Mouse (Mus musculus) left cerebral cortex, adult 8-10 months (tissue): Measurements from ENCODE around the gene Fam196a. TPM values are rescaled to one million over a fixed set of nuclear protein-coding genes. Genes with fewer than 3 reads are reported as not detected.
A peak's percentile ranks its signal among the peaks of the same experiment; 100 is the strongest.

ENCODE experiments used
- DNase-seq, 2 experiments: peaks; one replicate each; pipeline ENCODE4 v3.0.0; 2022; ENCODE audit warnings: low spot score in 2 of 2
- total RNA-seq, 4 experiments: library from RNA; stranded (reverse); gene quantifications; 2 replicates each; pipeline ENCODE4 v1.2.4; 2022

The Fam196a gene
- 10 to 100 TPM; 13.3 to 16.9 (median 14.6) TPM for total RNA-seq

DNA sequence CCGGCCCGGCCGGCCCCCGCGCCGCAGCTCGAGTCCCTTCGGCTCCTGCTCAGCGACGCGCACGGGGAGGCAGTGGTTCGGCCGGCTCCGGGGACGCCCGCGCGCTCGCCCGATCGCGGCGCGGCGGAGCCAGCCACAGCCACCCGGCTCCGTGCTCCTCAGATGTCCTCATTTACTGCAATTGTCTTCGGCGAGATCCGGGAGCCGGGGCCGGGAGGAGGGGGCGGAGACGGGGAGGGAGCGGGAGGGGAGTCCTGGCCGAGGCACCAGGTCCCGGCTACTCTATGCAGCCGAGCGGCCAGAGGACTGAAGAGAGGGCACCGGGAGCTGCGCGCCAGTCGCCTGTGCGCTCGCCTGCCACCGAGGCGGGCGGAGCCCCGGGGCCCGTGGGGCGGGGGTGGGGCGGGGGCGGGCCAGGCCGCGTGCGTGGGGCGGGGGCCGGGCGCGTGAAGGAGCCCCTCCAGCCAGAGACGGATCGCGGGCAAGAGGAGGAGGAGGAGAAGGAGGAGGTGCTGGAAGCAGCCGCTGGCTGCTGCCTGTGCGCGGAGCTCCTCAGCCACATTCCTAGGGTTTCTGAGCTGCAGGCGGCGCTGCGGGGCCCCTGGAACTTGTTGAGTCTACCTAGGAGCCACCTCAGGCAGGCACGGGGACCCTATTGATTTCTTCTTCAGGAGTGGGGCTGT lies at the start of gene Fam196a:
TSS of gene Fam196a (minus strand) at position 504 of the 683 bp plus-strand sequence.
- DNase-seq, result peak; percentile 61 to 74

DNA sequence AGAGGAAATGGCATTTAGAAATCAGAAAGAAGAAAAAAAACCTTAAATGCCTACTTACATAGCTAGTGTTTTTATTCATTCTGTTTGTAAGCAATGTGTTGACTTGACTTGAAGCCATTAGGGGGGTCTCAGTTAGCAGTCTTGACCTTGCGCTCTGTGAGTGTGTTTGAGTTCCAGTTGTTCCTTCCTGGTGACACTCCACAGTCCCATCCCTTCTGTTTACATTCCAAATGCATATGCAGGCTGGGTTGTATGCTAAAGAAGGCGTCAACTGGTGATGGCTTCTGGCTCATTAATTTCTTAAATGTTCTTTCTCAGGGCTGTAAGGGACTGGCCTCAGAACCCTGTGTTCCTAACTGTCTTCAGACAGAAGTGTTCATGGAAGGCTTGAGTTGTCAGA lies 23.4 kb upstream of the Fam196a start:
- no peak for DNase-seq

DNA sequence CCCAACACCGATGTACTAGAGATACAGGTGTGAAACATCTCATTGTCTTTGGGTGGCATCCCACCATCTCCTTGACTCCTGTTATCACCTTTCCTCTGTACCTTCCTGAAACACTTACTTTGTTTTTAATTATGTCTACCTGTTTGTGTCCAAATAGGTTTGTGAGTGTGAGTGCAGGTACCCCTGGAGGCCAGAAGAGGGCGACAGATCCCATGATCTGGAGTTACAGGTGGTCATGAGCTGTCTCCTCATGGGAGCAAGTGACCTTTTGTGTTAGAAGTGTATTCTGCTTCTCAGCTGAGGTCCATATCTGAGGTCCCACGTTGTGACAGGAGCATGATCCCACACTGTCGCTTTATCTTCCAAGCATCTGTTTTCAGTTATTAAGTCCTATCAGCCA lies 22.6 kb upstream of the Fam196a start:
- no peak for DNase-seq

DNA sequence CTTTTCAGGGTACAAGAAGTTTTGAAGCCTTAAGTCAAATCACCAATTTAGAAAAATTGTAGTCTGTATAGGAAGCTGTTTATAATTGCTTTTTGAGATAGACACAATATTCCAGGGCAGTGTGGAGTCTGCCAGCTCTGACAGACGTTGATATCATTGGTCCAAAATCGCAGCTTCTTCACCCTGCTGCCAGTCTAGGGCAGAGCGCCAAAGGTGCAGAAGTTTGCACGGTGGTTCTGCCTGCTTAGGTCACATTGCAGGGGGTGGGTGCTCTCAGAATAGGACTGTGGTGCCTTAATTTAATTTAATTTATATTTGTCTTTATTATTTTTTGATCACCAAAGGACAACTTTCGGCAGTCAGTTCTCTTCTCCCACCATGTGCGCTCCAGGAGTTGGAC lies 20.9 kb upstream of the Fam196a start:
- DNase-seq, result no peak

DNA sequence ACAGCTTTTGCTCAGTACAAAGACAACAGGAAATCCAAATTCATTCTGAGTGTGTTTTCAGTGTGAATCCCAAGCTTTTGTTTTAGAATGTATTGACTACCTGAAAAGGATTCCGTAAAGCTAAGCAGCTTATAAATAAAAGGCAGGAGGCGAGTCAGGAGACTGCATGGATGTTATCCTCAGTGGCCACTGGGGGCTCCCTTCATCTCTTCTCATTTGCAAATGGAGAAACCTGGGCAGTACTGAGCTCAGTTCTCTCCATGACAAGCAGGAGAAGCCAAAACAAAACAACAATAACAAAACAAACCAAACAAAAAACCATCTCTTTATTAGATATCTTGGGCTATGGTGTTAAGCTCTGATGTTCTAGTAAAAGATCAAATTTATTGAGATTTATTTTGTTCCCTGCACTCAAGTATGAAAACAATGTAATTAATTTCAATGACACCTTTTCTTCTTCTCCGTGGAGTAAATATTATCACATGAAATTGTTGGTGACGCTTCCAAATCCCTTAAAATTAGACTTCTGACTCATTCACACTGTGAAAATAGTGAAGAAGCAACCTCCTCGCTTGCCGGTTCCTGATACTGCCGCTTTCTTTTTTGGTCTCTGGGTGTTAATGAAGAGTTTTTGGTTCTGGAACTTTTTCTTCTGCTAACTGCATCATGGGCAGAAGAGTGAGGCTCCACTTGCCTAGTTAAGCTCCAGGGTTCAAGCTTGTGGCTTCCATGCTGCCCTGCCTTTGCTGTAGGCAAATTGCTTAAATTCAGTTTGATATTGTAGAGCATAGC lies 7.9 kb upstream of the Fam196a start:
- DNase-seq, result no peak

DNA sequence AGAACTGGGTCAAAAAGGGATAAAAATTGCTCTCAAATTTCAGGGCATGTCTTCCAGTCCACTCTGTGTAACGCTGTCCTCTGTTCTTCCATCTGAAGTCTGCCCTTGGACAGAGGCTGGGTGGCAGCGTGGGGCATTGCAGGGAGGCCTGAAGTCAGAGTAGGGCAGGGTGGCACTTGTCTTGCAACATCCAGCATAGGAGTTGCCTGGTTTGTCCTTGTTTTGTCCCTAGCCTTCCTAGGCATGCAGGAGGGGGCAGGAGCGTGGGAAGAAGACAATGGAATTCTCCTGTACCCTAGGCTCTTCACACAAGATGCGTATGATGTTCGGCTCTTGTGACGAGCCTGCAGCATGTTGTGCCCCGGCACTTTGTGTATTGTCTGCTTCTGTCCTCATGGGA lies 5.5 kb upstream of the Fam196a start:
- DNase-seq, result no peak

DNA sequence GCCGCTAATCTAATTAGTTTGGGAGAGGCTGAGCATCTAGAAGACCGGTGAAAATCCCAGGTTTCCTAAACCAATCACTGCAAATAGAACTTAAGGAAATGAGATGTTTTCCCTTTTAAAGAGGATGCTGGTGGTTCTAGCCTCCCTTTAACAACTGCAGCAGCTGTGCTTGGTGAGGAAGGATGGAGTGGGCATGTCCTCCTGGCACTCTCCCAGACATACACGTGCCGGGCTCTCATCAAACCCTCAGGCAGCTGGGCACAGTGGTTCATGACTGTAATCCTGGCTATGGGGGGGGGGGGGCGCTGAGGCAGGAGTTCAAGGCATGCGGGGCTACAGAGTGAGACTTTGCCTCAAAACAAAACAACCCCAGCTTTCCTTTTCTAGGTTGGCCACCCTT lies 4.8 kb upstream of the Fam196a start:
- DNase-seq, result no peak

DNA sequence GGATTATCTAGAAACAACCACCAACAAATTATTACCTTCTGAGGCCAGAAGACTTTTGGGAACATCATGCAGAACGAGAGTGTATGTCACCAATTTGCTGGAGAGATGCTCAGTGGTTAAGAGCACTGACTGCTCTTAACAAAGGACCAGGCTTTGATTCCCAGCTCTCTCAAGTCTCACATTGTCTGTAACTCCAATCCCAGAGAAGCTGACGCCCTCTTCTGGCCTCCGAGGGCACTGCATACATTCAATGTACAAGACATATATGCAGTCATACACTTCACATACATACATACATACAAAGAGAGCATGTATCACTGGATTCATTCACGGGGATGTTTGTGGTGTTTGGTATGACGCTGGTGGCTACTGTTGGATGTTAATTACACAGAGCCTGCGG lies 3.7 kb upstream of the Fam196a start:
- DNase-seq, result no peak

DNA sequence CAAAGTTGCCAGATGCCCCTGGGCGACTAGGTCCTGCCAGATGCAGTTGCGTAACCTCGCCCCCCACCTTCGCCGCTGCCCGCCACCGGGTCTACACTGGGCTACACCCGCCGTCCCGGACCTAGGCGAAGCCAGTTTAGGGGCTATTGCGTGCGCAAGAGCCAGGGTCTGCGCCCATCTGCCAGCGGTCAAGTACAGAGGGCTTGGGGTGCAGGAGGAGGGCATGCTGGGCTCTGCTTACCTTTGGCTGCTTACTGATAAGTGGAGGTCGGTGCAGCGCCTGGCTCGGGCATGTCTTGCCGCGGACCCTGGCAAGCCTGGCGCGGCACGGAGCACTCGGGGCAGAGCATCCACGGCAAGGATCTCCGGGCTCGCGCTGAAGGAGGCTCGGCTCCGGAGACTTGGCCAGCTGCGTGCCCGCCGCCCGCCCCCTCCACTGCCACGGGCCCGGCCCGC lies 731 bp downstream of the Fam196a start:
- peak; percentile 12 to 29 for DNase-seq

DNA sequence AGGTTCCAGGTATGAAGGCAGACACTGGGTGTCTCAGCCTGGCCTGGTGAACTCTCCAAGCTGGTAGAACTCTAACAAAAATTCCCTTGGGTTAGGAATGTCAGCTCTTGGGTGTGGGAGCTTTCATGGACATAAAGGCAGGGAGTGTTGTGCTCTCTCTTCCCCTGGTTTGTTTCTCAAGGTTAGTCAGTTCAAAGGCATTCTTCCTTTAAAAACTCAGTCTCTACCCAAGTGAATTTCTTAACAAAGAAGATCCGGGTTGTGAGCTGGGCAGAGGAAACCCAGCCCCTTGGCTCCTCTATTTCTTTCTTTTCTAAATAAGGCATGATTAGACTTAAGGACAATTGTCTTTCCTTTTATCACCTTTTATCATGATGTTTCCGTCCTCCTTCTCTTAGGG lies 6.3 kb downstream of the Fam196a start:
- no peak for DNase-seq

DNA sequence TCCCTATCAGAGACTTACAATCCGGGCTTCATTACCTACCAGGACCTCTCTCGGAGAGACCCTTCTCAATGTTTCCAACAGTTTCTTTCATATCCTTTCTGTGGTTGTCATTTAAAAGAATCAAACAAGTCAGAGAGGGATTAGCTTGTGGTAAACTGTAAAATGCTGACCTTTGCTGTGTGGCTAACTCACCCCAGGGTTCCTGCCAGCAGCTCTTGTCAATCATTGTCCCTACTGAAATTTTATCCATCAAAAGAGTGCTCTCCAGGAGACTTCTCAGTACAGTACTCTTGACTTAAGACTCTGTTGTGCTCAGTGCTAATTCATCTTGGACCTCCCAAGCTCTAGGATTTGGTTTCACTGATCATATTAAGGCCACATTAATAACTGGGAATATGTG lies 36.2 kb downstream of the Fam196a start:
- DNase-seq, result no peak

DNA sequence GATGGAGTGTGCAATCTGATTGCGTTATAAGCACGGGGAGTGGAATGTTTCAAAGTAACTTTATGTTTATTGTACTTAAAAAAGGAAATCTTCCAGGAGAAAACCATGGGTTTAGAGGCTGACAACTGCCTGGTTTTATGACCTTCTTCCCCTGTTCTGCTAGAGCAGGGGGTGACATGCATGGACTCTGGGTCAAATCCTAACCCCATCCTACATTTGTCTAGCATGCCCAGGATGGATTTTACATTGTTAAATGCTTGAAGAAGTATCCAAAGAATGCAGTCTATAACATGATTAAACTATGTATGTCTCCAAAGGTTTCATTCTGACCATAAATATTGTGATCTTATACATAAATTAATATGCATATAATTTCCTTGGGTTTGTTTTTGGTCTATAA lies 38.8 kb downstream of the Fam196a start:
- no peak for DNase-seq

DNA sequence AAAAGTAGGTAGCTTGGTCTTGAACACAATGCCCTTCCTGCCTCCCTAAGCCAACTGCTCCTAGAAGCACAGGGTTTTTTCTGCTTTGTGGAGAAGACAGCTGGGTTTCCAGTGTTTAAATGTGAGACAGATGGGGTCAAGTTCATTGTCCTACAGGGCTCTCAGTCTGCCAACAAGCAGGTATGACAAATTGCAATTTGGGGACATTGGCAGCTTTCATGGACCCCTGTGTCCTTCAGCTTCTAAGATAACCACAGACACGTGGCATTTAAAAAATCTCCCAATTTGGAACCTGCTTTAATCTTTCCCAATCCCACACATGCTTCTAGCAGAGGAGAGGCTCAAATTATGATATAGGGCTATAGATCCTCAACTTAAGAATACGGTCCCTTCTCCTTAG lies 43.6 kb downstream of the Fam196a start:
- no peak for DNase-seq

DNA sequence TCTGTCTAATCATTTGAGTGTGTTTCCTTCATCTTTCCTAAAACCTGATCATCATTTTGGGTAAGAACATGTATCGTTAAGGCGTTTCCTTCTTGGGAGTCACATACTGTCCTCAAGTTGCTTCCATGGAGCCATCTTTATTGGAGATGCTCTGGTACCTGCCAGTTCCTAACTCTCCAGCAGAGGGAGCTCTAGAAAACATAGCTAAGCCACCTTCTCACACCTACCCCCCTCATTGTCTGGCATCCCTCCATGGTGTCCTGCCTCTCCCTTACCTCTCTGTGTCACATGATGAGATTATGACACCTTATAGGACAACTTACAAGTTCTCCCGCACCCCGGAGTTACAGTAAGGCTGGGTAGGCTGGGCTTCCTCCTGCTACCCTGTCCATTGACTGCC lies 45.3 kb downstream of the Fam196a start:
- no peak for DNase-seq

DNA sequence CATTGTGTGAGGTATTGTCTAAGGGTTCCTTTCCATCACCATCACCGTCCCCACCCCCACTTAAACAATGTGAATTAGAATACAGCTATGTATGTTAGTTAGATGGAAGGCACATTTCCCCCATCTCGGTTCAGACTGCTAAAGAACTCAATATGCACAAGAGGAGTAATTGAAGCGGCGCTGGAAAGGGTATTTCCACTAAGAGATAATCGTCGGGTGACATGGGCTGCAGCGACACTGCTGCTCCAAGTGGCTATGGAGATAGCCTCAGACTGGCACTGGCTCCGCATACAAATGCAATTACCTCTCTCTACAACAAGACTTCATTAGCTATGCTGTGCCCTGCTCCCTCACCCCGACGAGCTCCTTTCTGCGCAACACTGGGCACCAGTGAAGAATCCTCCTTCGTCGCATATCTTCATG lies 45.8 kb downstream of the Fam196a start:
- no peak for DNase-seq

DNA sequence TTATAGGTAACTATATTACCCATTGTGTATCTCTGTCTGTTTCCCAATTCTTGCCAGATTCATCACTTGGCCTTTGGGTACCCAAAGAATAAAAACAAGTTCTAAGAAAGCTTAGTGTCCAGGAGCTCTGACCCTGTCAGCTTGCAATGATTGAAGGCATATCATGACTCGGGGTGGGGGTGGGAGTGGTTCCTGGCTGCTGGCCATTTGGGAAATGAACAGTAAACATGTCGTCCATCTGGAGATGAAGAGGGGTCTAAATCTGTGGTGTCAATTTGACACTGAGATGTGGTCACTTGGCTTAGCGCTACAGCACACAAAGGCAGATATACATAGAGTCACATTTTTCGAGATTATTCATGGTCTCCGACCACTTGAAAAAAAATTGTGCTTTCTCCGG lies 54.7 kb downstream of the Fam196a start:
- DNase-seq, result no peak

DNA sequence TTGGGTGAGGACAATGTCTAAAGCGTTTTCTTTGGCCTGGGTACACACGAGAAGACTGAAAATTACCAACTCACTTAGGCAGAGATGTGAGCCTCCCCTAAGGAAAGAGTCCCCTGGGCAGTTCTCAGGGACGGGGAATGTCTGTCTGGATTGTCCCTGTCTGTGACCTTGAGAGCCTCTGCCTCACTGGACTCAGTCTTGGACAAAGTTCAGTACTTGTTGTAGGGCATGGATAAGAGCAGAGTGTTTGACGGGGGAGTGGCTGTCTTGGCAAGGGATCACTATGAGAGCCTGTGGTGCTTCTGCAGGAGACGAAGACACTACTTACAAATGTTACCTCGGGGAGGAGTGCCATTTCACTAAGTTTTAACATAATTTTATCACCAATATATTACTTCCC lies 57.8 kb downstream of the Fam196a start:
- DNase-seq, result no peak

DNA sequence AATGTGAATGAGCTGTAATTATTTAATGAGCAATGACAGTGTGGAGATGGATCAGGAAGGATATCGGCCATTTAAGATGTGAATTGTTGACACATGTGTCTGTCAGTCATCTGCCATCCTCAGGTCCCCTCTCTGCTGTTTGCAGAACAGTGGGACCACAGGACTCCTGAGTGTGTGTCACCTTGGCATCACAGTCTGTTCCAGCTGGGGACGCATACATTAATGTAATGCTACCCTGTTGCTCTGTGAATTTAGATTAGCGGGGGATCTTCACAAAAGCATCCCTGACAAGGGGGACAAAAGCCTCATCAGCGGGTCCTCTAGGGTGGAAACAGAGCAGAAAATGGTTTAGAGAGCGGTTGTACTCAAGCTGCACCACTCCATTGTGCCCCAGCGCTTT lies 59.2 kb downstream of the Fam196a start:
- DNase-seq, result no peak

DNA sequence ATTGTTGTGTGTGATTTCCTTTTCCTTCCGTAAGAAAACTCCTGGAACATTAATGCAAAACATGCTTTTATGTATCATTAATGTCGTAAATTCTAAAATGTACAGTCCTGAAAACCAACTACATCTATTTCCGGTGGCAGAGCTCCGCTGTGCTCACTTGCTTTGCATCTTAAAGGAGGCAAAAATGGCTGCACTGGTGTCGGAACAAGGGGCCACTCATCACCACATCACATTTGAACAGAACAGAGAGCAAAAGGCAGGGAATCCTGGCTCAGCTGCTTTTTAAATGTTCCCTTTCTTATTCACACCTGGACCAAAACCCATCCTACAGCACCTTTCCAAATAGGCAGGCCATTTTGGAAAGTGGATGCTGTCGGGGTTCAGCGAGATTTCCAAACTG lies 65.2 kb downstream of the Fam196a start:
- no peak for DNase-seq

DNA sequence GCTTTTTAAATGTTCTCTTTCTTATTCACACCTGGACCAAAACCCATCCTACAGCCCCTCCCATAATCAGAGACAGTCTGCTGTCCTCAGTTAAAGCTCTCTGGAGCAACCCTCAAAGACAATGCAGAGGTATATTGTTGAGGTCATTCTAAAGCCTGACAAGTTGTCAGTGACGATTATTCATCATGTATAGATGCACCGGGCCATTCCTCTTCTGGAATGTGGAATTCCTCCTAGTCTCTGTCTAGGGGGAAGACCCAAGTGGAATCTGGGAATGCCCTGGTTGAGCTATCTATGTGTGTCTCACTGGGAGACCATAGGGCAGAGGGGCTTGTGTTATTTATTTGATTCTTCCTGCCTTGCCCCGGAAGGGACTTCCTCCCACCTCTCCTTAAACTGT lies 65.7 kb downstream of the Fam196a start:
- DNase-seq, result no peak

DNA sequence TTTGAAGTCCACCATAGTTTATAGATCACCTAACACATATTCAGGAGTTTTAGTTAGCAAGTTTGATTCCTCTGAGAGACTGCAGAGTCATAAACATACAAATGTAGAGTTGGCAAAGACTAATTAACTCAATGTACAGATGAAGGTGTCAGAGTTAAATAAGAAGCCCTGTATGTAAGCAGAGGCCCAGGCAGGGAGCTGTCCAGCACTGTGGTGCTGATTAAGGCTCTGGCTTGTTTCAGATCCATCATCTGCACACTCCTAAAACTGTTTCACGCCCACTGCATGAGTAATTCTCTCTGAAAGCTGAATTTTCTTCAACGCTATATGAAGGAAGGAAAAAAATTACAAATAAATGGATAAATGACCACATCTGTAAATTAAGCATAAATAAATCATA lies 74.1 kb downstream of the Fam196a start:
- DNase-seq, result no peak

DNA sequence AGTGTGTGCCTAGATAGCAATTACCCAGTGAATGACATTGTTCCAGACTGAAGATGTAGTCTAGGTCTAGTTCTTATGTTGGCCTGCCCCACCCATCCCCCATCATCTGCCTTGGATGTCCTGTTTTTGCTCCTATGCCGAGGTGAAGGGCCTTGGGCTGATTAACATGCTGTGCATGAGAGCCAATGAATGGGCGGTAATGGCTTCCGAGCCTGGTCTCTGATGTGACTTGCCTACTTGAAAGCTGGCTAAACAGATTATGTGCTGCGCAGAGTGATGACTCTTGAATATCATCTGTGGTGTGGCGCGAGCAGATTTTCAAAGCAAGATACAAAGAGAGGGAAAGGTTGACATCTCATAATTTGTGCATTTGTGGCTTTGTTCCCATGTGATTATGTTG lies 76.2 kb downstream of the Fam196a start:
- no peak for DNase-seq

DNA sequence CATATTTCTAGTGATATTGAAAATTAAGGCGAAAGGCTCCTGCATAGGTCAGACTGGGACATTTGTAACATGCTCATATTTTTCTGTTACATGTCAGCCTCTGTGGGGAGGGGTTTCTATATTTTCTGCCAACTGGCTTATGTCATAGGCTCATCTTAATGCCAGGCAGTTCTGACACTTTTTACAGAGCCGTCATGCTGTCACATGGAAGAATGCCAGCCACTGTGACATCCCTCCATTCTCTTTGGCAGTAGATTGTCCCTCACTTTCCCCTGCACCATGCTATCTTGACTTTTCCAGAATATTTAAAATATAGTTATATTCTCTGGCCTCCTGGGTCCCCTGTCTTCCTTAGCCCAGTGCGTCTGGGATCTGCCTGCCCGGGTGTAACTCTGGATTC lies 95.5 kb downstream of the Fam196a start:
- DNase-seq, result no peak
